Mouse (Mus musculus): ENCODE measurements around the gene Slco2a1. TPM values are rescaled to one million over a fixed set of nuclear protein-coding genes. Genes with fewer than 3 reads are reported as not detected.
"Not testable (repeated sequence)": the region's sequence is repeated elsewhere in the genome, so short reads cannot be mapped to it uniquely, and the experiment has no call there.

The Slco2a1 gene
- total RNA-seq, 4 experiments from 2014 or later = 3.4 to 5.0 (median 3.9) TPM

DNA sequence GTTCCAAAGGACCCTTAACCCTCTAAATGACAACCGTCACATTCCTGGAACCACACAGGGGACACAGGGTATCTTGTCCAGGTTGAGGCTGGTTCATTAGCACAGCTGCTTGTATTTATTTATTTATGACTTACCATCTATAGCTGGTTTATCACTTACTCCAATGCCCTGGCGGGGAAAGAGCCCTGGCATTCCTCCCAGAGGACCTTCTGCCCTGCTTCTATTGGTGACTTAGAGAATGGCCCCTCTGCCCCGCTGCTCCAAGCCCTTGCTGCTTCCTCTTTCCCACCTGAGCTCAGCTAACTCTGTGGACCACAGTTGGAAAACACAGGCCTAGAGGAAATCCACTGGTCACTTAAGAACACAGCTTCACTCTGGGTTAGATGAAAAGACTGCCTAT is 94.9 kb downstream of the Slco2a1 start:
- DNase-seq (ENCODE audit: low spot score) = no peak

DNA sequence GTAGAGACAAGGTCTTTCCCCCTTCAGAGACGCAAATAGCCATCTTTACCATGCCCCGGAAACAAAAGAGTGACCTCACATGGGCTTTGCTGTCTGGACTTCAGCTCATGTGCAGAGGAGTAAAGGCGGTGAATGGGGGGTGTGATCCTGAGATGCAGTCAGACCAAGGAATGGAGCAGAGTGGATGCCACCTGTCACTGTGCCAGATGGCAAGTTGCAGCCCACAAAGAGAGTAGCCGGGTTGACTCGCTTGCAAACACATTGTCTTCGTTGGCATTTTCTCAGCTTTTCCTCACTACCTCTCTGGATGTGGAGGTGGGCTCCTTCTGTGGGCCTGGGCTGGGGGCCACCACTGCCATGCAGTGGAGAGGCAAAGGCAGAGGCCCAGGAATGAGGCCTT is 98.2 kb downstream of the Slco2a1 start:
- no peak for DNase-seq (ENCODE audit: low spot score)

DNA sequence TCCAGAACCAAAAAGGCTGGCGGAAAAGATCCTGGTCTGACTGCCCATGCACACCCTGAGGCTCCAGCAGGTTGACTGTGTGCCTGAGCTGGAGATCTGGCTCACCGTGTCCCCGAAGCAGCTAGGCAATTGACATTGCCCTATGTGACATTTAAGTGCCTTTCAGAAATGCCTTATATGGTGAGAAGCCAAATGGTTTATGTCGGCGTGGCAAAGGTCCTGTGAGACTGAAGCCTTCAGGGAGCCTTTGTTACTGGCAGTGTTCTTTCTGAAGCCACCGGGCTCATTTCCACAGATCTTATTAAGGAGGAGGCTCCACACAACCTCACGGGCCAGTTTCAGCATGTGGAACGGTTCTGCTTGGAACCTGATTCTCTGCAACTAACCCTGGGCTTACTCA is 98.8 kb downstream of the Slco2a1 start:
- no peak for DNase-seq (ENCODE audit: low spot score)

DNA sequence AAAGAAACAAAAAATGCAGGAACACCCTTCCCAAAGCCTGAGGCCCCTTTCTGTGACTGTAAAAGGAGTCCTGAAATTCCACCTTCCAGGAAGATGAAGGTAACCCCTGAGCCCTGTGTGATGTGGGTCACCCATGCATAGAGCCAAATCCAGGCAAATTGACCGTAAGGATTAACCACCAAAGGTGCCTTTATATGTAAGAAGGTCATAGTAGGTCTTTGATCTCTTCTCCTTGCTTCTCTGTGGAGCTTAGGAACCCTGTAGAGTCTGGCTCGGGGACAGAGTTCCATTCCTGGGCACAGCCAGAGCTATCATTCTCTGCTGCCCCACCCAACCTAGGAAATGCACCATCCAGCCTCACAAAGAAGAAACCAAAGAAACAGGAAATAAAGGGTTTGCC is 100.1 kb downstream of the Slco2a1 start:
- no peak for DNase-seq (ENCODE audit: low spot score)

DNA sequence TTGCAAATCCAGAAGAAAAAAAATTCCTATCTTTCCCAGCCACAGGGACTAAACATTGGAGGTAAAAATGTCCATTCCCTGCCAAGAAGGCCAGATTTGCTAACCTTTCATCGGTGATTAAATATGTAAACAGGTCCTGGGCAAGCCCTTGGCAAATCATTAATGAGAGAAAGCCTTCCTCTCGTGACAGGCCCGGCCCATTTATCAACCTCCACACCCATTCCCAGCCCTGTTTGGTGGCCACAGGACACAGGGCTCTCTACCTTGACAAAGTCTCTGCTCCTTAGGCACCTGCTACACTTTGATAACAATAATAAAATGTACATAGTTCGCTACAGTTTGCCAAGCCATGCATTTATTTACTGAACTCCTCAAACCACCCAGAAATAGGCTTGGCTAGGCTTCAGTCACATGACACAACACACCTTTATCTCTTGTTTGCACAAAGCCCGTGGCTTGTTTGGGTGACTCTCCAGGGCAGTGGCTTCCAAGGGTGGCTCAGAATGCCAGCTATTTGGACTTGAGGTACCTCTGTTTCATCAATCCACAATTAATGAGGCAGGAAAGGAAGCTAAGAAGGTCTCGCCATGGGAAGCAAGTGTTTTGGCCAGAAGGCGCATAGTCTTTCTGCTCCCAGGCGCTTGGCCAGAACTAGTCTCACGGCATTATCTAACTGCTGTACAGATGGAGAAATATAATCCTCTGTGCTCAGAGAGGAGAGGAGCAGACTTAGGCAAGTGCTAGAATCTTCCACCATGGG is 101.8 kb downstream of the Slco2a1 start:
- DNase-seq (ENCODE audit: low spot score) = no peak

DNA sequence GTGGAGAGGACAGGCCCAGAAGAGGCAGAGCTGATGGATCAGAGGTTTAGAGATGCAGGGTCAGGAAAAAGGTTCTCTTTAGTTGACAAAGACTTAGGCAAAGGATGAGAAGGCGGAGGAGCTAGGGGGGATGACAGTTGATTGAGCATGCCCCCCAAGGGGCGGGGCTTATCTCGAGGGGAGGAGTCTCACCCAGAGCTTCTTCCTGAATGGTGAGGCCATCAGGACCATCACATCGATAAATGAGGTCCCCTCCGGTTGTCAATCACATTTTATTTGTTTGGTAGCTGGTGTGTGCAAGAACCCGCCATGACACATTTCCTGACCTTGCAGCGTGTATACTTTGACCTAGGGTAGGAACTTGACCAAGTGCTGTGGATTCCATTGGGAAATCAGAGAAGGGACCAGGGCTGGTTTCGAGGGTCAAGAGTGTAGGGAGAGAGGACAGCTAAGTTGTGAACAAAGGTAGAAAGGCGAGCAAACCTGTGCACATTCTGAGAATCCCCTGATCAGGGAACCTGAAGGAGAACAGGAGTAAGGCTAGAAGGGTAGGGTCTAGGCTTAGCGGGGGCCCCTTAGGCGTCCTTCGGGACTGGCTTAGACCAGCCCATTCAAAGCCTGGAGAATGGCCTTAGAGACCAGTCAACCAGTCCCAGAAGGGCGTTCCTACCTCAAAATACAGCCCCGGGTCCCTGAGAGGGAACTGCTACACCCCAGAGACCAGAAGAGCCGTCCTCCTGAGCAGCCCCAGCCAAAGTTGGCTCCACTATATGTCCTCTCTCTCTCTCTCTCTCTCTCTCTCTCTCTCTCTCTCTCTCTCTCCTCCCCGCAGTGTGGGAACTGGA is 102.7 kb downstream of the Slco2a1 start:
- DNase-seq (ENCODE audit: low spot score) = no peak

DNA sequence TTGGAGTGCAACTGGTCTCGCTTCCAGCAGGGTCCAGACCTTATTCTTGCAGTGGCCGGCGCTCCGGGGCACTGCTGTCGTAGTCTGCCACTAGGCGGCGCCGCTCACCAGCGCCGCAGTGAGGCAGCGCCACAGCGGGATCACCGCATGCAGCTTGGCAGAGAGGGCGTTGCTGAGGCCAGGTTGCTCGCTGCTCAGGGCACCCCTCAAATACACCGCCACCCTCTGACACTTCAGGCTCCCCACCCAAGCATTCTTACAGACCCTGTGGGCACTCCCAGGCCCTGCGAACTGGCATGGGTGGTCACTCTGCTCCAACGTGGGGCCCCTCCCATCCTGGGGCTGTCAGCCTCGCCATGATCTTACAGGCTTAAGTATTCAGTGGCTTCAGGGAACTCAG is 103.7 kb downstream of the Slco2a1 start:
- peak; percentile 48 for DNase-seq (ENCODE audit: low spot score)

DNA sequence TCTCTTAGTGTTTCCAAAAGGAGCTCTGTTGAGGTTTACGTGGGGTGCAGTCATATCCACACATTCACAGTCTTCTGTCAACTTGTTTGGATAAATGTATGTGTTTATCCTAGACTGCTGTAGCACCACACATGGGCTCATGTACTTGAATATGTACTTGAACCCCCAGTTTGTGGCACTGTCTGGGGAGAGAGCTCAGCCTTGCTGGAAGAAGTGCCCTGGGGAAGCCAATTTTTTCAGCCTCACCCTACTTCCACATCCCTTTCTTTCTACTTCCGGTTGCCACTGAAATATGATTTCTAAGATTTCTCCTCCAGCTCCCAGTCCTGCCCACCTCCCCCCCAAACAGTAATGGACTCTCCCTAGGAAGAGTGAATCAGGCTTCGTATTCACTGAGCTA is 105.2 kb downstream of the Slco2a1 start:
- DNase-seq (ENCODE audit: low spot score) = no peak

DNA sequence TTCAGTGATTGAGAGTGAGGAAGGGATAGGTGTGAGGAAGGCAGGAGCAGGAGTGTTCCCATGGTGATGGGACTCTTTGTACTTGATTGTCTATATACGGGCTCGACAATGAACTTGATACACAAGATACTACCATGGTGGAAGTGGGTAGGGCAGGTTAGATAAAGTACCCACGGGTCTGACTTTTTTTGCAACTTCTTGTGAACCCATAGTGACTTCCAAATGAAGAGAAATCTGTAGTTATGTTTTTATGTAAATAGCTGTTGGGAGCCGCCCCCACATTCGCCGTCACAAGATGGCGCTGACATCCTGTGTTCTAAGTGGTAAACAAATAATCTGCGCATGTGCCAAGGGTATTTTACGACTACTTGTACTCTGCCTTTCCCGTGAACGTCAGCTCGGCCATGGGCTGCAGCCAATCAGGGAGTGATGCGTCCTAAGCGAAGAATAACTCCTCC is 119.9 kb downstream of the Slco2a1 start:
- DNase-seq (ENCODE audit: low spot score) = not testable (repeated sequence)

DNA sequence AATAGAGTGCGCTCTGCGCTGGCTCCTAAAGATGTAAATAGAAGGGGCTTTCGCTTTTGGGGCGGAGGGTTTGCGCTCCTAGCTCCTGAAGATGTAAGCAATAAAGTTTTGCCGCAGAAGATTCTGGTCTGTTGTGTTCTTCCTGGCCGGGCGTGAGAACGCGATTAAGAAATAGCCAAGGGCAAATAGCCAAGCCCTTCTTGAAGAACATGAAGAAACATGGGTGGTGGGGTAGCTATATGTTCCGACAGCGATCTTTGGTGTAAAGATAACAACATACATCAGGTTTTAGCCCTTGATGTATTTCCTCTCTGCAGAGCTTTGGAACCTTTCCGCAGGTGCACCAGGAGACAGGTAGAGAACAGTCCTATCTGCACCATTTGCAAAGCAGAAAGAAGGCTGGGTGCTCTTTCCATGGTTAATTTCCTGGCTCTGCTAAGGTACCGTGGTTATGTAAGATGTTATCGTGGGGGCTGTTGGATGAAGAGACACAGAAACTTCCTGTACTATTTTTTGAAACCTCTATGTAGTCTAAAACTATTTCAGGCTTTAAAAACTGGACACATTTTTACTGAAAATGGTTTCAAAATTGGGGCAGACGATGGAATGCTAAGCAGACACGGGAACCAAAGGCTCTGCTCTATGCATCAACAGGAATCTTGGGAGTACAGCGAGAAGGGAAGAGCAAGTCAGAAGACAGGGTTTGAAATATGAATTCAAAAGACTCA is 120.6 kb downstream of the Slco2a1 start:
- no peak for DNase-seq (ENCODE audit: low spot score)

DNA sequence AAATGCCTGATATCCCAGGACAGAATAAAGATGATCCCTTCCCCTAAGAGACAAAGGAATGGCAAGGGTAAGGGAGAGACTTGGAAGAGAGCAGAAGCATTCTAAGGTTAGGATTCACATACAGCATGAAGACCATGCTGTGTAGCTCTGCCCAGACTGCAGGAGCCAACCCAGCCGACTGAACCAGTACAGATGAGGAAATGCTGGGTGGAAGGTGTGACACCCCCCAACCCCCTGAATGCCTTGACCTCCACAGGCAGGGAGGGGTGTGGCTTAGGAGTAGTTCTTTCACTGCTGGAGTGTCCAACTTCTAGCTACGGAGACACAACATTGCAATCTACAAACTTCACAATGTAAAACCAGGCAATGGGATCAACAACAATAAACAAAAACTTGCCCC is 121.4 kb downstream of the Slco2a1 start:
- no peak for DNase-seq (ENCODE audit: low spot score)

DNA sequence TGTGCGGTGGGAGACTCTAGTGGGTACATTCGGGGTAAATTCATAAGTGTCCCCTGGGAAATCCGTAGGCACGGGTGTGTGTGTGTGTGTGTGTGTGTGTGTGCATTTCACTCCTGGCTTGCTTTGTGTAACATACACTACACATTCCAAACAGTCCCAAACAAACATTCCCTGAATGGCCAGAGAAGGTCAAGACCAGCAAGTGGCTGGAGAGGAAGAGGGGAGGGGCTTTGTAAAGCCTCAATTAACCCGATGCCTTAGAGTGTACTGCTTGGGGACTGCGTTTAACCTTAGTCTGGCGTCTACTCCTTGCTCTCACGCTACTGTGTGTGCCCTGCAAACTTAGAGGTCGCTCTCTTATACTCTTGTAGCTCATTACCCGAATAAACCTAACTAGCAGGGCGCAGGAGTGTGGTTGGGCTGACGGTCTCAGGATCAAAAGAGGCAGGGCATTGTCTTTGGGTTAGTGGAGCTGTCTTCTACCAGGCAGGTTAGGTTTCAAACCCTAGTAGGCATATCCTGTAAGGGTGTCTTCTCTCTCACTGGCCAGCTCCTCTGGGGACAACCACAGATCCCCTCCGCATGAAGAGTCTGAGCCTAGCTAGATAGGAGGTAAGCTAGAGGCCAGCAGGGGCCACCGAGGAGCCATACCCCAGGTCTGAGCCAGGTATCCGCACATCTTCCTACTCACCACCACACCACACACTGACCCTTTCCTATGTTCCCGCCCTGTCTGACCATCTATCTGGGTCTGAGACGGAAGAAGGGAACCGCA is 122.4 kb downstream of the Slco2a1 start:
- DNase-seq (ENCODE audit: low spot score) = no peak

DNA sequence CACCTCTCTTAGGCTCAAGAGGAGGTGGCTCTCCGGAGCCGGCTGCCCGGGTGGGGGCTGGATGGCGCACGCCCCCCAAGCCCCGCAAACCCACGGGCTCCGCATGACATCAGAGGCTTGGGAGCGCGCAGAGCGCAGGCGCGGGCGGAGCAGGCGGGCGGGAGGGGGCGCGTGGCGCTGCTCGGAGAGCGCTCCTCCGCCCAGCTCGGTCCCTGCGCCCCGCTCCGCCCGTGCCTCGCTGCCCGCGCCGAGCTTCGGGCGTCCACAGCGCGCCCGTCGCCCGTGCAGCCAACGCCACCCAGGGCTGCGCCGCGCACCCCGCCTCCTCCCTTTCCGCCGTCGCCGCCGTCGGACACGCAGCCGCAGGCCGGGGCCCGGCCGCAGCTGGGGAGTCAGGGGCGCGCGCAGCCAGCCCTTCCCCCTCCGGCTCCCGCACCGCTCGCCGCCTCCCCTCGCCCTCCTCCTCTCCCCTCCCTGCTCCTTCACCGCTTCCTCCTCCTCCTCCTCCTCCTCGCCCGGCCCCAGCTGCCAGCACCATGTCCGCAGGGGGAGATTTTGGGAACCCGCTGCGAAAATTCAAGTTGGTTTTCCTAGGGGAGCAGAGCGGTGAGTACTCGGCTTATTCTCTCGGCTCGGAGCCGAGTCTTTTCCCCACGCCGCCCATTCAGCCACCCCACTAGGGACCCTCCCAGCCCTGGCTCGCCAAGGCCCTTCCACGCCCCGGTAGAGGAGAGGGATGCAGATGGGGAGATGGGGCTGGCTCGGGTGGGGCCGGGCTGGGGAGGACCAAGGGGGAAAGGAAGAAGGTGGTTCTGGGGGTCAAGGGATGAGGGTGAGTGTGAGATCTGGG is 123.3 kb downstream of the Slco2a1 start, which contains the start of gene Rab6b:
Gene Rab6b, plus strand, starts transcription at position 167 of the 850 bp plus-strand sequence.
- DNase-seq (ENCODE audit: low spot score) = no peak

DNA sequence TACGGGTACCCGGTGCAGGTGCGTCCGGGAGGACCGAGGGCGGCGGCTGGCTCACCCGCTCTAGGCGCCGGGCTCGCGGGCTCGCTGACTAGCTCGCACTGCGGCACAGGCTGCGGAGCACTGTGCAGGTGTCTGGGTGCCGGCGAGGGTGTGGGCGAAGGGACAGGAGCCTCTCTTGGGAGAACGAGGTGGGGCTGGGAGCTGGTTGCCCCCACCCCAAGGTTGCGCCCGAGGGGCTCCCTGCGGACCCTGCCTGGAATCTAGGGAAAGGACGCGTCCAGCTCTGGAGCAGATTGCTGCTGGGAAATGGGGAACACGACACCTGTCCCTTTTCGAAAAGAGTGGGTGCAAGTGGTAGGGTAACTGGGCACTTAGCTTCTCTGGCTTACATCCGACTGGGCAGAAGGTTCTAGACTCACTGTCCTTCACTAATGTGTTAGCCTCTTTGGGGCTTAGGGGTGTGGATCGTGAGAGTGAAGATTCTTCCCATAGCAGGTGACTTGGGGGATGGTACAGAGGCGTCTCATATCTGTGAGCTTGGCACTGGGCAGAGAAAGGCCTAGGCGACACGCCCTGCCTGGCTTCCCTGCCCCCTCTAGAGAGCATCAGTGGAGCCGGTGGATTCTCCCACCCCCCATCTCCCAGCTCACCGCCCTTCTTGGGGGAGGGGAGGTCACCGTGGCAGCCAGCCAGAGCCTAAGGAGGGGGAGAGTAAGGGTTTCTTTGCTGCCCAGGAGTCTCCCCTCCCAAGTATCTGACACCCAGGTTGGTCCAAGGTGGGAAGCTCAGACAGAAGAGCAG is 124.2 kb downstream of the Slco2a1 start:
- DNase-seq (ENCODE audit: low spot score) = no peak

DNA sequence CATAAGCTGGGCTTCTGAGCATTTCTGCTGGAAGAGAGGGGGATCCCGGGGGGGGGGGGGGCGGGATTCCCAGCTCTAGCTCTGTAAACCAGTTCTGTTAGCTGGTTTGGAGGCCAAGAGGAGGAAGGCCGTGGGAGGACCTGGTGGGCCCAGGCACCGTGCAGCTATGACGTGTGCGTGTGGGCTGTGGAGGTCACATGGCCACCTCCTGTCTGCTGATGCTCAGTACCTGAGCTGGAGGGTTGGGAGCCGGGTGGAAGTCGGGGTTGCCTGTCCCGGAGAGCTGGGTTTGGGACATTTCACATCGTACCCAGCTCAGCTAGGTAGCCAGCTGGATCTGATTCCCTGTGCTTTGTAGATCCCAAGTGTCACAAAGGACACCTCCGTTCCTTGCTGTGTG is 124.8 kb downstream of the Slco2a1 start:
- no peak for DNase-seq (ENCODE audit: low spot score)

DNA sequence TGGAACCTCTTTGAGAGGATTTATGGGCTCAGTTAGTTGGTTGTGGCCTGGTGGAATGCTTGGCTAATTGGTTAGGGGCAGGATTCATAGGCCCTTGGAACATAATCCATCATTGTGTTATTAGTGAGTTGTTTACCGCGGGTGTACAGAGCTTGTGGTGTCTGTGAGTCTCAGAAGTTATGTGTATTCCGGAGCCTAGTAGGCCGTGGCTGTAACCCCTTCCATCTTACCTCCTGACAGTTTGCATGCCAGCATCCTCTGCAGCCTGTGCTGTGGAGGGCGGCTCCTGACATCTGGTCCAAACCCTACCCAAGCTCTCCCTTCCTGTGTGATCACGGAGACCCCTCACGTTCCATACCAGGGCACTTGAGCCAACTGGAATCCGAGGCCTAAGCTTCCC is 125.8 kb downstream of the Slco2a1 start:
- no peak for DNase-seq (ENCODE audit: low spot score)

DNA sequence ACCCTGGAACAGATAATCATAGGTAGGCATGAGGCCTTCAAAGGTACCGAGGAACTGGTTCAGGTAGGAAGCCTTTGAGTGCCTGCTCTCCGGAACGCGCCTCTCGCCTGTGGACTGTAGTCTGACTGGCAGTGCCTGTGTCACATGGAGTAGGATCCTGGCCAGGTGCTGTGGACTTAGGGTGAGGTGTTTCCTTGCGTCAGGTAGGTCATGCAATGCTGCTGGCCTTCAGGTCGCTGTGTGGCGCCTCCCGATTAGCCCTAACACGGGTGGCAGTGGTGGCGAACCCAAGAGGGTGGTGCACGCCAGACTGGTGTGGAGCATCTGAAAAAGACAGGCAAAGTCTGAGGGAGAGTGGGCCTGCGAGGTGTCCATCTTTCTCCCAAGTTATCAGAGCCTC is 126.4 kb downstream of the Slco2a1 start:
- no peak for DNase-seq (ENCODE audit: low spot score)

DNA sequence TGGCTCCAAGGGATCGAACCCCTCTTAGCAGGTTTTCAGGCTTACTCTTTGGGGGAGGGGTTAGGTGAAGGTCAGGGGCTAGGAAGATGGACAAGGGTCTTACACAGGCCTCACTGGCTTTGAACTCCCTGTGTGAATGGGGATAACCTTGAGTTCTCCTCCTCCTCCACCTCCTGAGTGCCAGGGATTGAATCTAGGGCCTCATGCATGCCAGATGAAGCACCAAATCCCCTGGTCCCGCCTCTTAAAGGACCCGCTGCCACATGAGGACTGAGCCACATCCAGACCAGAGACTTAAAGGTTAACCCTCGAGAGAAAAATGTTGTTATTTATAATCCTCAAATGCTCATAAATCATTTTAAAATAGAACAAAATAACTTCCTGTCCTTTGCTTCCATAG is 128.4 kb downstream of the Slco2a1 start:
- DNase-seq (ENCODE audit: low spot score) = no peak

DNA sequence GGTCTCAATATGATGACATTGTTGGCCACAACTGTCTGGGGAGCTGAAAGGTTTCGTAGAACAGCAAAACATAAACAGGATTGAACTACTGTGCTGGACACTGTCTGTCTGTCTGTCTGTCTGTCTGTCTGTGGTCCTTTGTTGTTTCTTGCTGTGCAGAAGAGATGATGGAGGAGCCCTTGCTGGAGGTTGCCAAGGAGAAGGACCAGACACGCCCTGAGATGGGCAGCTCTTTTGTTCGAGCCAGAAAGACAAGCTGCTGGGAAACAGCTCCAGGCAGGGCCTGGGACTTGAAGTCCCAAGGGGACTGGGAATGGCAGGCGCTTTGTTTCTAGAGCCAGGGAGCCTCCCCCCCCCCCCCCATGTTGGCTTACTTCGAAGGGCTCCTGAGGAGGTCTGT is 129.0 kb downstream of the Slco2a1 start:
- DNase-seq (ENCODE audit: low spot score) = no peak

DNA sequence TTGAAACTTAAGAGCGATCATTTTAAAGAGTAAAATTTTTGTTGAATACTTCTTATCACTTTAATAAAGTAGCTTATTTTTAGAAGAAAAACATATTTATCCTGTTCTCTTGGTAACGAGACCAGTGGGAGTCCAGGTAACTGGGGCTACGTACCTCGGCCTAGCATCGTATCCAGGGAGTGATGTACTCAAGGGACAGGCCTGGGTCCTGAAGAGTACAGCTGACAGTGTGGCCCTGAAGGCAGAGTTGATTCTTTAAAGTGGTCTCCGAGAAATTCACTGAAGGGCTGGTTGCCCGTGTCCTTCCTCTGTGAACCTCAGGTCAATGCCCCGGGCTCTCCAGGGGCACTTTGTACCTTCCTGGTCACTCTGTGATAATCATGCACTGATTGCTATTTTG is 129.4 kb downstream of the Slco2a1 start:
- DNase-seq (ENCODE audit: low spot score) = no peak

Data from heart, adult 8-10 months (tissue).